Mouse (Mus musculus) G1E (cell line): ENCODE measurements around the gene Zfp931. TPM values are rescaled to one million over a fixed set of nuclear protein-coding genes. Genes with fewer than 3 reads are reported as not detected.
"Not testable (repeated sequence)": the region's sequence is repeated elsewhere in the genome, so short reads cannot be mapped to it uniquely, and the experiment has no call there.

Source experiments
- ATAC-seq: 2 replicates; pipeline ENCODE4 v1.8.0; 2016; ENCODE audit warnings: mild to moderate bottlenecking; ENCODE audit not compliant: insufficient number of reproducible peaks, poor library complexity, low FRiP score, severe bottlenecking; ENCODE audit errors: extremely low read depth
- DNase-seq: peaks from one replicate; pipeline ENCODE4 v3.0.0; 2012; ENCODE audit warnings: low spot score
- H3K27me3 ChIP-seq: 2 replicates; pipeline ENCODE4 v1.6.1; 2012; ENCODE audit warnings: mild to moderate bottlenecking, low read length, inconsistent platforms; ENCODE audit not compliant: insufficient read depth
- H3K36me3 ChIP-seq: replicated peaks from 2 replicates; pipeline ENCODE3; 2012; ENCODE audit warnings: mild to moderate bottlenecking, inconsistent platforms
- H3K4me1 ChIP-seq: 2 replicates; pipeline ENCODE4 v1.6.1; 2012; ENCODE audit warnings: low read depth, low read length, inconsistent platforms, mixed read lengths; ENCODE audit not compliant: insufficient read depth
- H3K4me3 ChIP-seq: 2 replicates; pipeline ENCODE4 v1.5.1; 2012; ENCODE audit warnings: low read depth, mild to moderate bottlenecking, inconsistent platforms, low read length, moderate library complexity, mixed read lengths
- H3K9me3 ChIP-seq: replicated peaks from 2 replicates; pipeline ENCODE4 v1.6.1; 2012; ENCODE audit warnings: inconsistent platforms
- CTCF ChIP-seq: IDR thresholded peaks from 2 replicates; pipeline ENCODE4 v1.5.1; 2012; ENCODE audit warnings: low read depth, low read length, inconsistent platforms, mixed read lengths
- GATA1 ChIP-seq: IDR thresholded peaks from 2 replicates; pipeline ENCODE4 v1.6.1; 2012; ENCODE audit warnings: borderline replicate concordance, low read length, inconsistent platforms, mixed read lengths
- GATA2 ChIP-seq: IDR thresholded peaks from 2 replicates; pipeline ENCODE4 v1.6.1; 2012; ENCODE audit warnings: low read depth, low read length, inconsistent platforms, borderline replicate concordance
- POLR2AphosphoS5 ChIP-seq: IDR thresholded peaks from 2 replicates; pipeline ENCODE4 v1.6.1; 2012; ENCODE audit warnings: low read depth, low read length, inconsistent platforms; ENCODE audit not compliant: insufficient replicate concordance
- TAL1 ChIP-seq: conservative IDR thresholded peaks from 2 replicates; pipeline ENCODE4 v1.6.1; 2012; ENCODE audit warnings: low read depth, low read length, inconsistent platforms, mixed read lengths
- polyA plus RNA-seq: library from polyadenylated mRNA; stranded (reverse); fragments of >175 nt; gene quantifications from 2 replicates; pipeline ENCODE4 v1.2.3, GENCODE M21; 2012
- total RNA-seq, 2 experiments: library from RNA; stranded (forward) in 1 of 2; stranded (reverse) in 1 of 2; fragments of 200-1000 nt in 1 of 2; fragments of >200 nt in 1 of 2; fragmentation: Nextera tagmentation in 1 of 2; gene quantifications; 2 replicates each; pipeline ENCODE4 v1.2.3; 2014 to 2017

The Zfp931 gene
- total RNA-seq (2014; fragmentation: Nextera tagmentation): 2.7 and 3.2 TPM in 2 replicates
- 3.4 and 3.8 TPM in 2 replicates for total RNA-seq (2017)
- polyA plus RNA-seq: 0.05 and 0.07 TPM in 2 replicates

GRCm38 (mm10) chr2:178078166-178078717 is at the start of gene Zfp931:
TSS of gene Zfp931 (minus strand) at chr2:178078476.
- ATAC-seq, H3K4me1 ChIP-seq, H3K36me3 ChIP-seq, H3K27me3 ChIP-seq, H3K9me3 ChIP-seq, DNase-seq, H3K4me3 ChIP-seq: not testable (repeated sequence)

GRCm38 (mm10) chr2:178126041-178126820 is 48.0 kb upstream of the Zfp931 start:
- DNase-seq (no peak), ATAC-seq (no peak)
- Histone ChIP-seq H3K4me3 (no peak overlapping the region), H3K36me3 (no peaks in the 10 kb centered on the region), H3K4me1 (no peaks in the 10 kb centered on the region), H3K9me3 (peaks cover 79% of the 10 kb centered on the region), H3K27me3 (no peaks in the 10 kb centered on the region)
- TF ChIP-seq TAL1 (no peak), POLR2AphosphoS5 (no peak), GATA1 (no peak), GATA2 (no peak), CTCF (no peak)

GRCm38 (mm10) chr2:178125427-178125826 is 47.2 kb upstream of the Zfp931 start:
- no peak for ATAC-seq
- no peak overlapping the region for H3K4me3 ChIP-seq

GRCm38 (mm10) chr2:178123466-178123865 is 45.2 kb upstream of the Zfp931 start:
- DNase-seq: no peak
- ATAC-seq: no peak
- H3K4me1 ChIP-seq: no peaks in the 10 kb centered on the region
- no peaks in the 10 kb centered on the region for H3K36me3 ChIP-seq
- H3K9me3 ChIP-seq: peaks cover 84% of the 10 kb centered on the region
- no peak overlapping the region for H3K4me3 ChIP-seq
- TF ChIP-seq TAL1: no peak
- TF ChIP-seq GATA2: no peak
- no peak for TF ChIP-seq POLR2AphosphoS5
- TF ChIP-seq CTCF: no peak
- no peak for TF ChIP-seq GATA1
- no peaks in the 10 kb centered on the region for H3K27me3 ChIP-seq

More at GRCm38 (mm10) chr2:178125427-178125826, 47.2 kb upstream of the Zfp931 start:
- no peak for TF ChIP-seq GATA1
- no peak for TF ChIP-seq CTCF
- TF ChIP-seq GATA2: no peak
- no peak for TF ChIP-seq TAL1
- TF ChIP-seq POLR2AphosphoS5: no peak
- H3K9me3 ChIP-seq: peaks cover 80% of the 10 kb centered on the region
- H3K27me3 ChIP-seq: no peaks in the 10 kb centered on the region
- H3K4me1 ChIP-seq: no peaks in the 10 kb centered on the region
- no peak for DNase-seq
- H3K36me3 ChIP-seq: no peaks in the 10 kb centered on the region

GRCm38 (mm10) chr2:178121946-178122665 is 43.8 kb upstream of the Zfp931 start:
- H3K9me3 ChIP-seq: peaks cover 89% of the 10 kb centered on the region
- DNase-seq: no peak
- no peaks in the 10 kb centered on the region for H3K4me1 ChIP-seq
- no peaks in the 10 kb centered on the region for H3K27me3 ChIP-seq
- no peak for TF ChIP-seq CTCF
- TF ChIP-seq POLR2AphosphoS5: no peak
- TF ChIP-seq GATA1: no peak
- no peak for TF ChIP-seq GATA2
- TF ChIP-seq TAL1: no peak
- no peak overlapping the region for H3K4me3 ChIP-seq
- H3K36me3 ChIP-seq: no peaks in the 10 kb centered on the region
- no peak for ATAC-seq

GRCm38 (mm10) chr2:178121375-178121688 is 43.1 kb upstream of the Zfp931 start:
- Histone ChIP-seq H3K9me3 (peaks cover 90% of the 10 kb centered on the region), H3K36me3 (no peaks in the 10 kb centered on the region), H3K4me3 (no peak overlapping the region), H3K27me3 (no peaks in the 10 kb centered on the region), H3K4me1 (no peaks in the 10 kb centered on the region)
- DNase-seq: no peak
- ATAC-seq: no peak
- no peak for TF ChIP-seq TAL1
- no peak for TF ChIP-seq POLR2AphosphoS5
- TF ChIP-seq GATA2: no peak
- TF ChIP-seq CTCF: no peak
- TF ChIP-seq GATA1: no peak
